Mouse (Mus musculus) lung, postnatal 0 days (tissue): ENCODE data around the gene Fbxo3.

Experiments used
- CTCF ChIP-seq: IDR thresholded peaks from 2 replicates; pipeline ENCODE4 v1.5.1; 2016; ENCODE audit warnings: antibody characterized with exemption, mild to moderate bottlenecking
- EP300 ChIP-seq: IDR thresholded peaks from 2 replicates; pipeline ENCODE4 v1.6.1; 2016; ENCODE audit warnings: antibody characterized with exemption, mild to moderate bottlenecking, control low read depth

DNA sequence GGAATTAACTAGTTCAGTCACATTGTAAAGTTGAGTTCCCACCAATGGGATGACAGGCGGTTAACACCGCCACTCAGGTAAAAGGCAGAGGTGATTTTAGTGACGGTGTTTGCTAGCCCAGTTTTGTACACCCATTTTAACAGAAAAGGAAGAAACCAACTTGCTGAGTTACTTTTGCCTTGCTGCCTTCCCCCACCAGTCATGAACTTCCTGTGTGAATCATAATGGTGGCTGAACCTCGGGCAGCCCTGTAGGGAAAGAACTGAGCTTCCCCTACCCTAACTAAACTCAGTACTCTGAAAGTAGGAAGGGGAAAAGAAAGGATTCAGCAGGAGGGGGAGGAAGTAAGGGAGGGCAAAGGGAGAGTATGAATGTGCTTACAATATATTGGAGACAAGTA lies 82.5 kb downstream of the Fbxo3 start:
- TF ChIP-seq CTCF (no peak), EP300 (no peak)
